Mouse (Mus musculus) embryo, embryonic 11.5 days (tissue): ENCODE measurements around the gene 2510002D24Rik.

Experiments
- DNase-seq: peaks from one replicate; pipeline ENCODE4 v3.0.0-alpha.2; 2012; ENCODE audit warnings: low read depth, low spot score

Gene 2510002D24Rik

DNA sequence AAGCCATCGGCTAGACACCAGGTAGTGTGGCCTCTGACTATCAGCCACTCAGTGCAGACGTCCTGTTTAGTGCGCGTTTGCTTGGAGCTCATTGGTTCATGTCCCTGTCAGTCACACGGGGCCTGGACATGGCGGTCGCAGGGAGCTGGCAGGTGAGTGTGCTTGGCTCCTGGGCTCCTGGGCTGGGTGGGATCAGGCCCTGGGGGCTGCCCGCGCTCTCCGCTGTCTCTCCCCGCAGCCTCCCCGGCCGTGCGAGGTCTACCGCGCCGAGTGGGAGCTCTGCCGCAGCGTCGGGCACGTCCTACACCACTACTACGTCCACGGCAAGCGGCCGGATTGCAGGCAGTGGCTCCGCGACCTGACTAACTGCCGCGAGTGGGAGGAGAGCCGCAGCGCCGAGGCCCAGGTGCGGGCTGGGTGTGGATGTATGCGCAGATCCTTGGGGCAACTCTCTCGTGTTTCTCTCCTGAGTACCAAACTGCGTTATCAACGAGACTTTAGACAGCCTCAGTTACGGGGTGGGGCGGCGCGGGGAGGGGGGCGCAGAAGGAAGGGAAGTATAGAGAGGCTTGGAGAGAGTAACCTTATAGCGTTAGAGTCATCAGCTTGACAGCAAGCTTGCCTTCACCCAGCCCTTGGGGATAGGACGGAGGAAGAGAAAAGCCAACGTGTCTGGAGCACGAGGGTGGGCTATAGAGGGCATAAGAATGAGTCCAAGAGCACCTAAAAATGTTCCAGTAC, at the start of gene 2510002D24Rik, which contains the start of gene Gm28539:
2510002D24Rik (plus strand) TSS at position 111 of the 741 bp plus-strand sequence.
Gm28539 (plus strand) TSS at position 117 of the 741 bp plus-strand sequence.
- peak; percentile 83 for DNase-seq

DNA sequence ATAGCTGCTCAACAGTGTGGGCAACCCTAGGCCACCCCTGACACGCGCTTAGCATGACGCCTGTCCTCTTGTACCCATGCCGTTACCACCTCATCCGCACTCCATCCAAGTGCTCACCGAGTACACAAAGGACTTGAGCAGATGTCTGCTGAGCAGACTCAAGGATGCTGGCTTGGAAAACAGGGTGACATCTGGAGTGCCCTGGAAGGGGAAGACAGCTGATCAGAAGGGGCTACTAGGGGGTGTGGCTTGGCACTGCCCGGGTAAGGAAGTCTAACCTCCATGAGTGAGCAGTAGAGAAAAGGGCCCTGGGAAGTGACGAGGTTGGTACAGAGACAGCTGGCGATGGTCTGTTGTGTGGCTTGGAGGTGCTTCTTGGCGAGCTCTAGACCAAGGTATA, 49.7 kb upstream of the 2510002D24Rik start:
- DNase-seq = no peak

DNA sequence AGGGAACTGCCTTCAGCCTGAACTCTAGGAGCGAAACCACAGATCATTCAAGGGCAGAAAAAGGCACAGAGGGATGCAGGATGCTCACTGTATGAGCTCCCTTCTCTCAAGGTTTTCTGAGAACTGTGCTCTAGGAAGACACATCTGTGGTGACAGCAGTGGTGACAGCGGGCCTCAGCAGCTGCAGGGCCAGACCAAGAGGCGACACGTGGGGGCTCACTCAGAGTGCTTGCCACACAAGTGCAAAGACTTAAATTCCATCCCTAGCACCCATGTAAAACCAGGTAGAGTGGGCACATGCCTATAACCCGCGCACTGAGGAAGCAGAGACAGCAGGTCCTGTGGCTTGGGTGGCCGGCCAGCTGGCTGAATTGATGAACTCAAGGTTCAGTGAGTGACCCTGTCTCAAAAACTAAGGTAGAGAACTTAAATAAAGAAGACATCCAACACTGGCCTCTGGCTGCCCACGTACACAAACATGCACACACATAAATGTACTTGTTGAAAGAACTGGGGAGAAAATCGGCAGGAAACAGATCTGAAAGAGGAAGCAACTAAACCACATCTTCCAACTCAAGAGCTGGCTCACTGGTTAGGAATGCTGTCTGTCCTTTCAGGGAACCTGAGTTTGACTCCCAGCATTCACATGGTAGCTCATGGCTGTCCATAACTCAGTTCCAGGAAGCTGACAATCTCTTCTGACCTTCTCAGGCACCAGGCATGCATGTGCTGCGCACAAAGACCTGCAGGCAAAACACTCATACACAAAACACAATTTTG, 47.6 kb upstream of the 2510002D24Rik start:
- DNase-seq = no peak

DNA sequence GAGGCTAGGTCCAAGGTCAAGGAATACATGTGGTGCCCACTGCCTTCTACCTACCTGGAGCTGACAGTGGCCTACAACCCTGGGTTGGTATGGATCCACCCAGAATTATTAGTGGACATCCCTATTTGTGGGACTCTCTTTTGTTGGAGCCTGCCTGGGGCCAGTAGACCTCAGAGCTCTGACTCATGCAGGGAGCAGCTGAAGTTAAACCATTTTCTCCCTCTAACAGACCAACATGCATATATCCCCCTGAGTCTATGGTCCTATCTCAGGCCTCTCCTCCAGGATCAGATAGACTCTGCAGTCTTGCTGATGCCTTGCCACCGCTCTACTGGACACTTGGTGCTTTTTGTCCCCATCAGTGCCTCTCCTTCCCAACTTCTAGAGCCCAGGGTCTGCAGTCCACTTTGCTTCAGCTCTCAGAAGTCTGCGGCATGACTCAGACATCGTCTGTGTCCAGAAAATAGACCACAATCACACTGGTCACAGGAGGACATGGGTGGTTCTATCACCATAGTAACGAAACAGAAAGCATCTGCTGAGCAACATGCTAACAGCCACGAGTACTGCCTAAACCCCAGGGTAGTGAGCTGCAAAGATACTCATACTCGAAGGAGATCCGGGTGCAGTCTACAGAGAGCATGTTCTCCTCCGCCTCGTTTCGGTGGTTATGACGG, 41.0 kb upstream of the 2510002D24Rik start:
- DNase-seq = no peak

DNA sequence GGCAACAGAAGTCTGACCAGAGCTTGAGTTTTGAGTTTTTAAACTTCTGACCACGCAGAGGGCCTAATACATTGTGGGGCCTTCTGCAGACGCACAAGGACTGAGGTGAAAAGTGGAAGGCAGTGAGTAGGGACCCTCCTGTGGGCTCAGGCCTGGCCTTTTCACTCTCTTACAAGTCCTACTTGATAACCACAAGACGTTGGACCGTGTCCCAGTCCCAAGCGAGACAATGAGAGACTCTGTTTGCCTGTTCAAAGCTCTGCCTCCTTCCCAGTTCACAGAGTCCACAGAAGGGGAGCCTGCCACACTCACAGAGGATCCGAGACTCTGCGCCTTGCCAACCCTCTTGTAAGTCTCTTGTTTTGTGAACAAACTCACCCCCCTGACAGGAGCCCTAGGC, 39.7 kb upstream of the 2510002D24Rik start:
- DNase-seq = no peak

DNA sequence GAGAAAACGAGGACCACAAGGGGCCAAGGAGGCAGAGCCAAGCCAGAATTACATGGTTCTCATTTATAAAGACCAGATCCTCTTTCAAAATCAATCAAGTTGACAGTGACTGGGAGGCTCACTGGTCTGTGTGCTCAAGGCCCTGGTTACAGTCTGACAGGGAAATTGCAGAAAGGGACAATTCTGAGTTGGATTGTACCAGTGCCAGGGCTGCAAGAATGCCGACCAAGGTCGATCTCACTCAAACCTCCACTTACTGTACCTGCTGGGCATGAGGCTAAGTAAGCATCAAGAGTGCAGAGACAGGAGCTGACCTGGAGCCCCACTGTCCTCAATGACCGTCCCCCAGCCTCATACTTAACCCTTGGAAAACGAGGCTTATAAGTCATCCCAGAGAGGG, 38.2 kb upstream of the 2510002D24Rik start:
- DNase-seq = no peak

DNA sequence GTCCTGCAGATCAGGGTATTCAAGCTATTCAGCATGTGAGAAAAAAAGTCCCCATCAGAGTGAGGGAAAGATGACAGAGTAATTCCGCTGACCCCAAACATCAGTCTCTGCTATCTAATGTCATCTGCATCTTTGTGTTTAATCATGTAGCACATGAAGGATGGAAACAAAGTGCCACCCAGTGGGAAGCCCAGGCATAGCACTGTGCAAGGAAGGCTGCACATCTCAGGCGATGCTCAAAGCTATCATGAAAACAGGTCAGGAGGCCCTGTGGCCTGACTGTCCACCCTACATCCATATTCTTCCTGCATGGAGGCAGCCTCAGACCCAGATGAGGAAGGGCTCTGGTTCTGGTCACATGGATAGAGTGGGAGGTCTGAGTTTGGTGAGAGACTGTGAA, 37.5 kb upstream of the 2510002D24Rik start:
- DNase-seq = no peak

DNA sequence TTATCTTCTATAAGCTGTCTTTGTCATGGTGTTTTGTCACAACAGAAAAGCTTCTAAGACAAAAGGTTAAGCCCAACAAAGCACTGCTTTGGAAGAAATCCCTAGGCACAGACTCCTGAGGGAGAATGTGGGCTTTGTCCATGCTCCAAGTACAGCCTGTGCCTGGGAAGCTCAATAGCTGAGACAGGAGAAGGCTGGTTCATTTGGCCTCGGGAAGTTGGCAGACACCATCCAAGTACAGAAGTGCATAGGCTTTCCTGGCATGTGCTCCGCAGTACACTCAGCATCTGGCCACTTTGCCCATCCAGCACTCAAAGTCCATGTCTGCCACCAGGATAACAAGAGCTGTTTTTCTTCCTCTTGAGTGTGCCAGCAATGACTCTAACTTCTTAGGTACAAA, 30.6 kb upstream of the 2510002D24Rik start:
- DNase-seq = no peak

DNA sequence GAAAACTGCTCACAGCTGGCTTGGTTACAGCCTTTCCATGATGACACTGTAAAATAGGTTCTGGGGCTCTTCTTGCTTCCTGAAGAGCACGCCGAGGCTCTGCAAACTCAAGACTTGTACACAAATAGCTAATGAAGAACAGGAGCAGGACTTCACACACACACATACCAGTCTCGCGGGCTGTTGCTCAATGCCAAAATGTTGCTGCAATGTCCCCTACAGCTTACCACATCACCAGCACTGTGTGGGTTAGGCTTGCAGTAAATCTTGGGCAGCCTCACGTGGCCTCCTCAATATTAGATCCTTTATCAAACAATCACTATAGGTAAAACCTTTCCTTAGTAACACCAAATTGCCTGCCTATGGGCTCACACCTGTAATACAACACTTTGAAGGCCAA, 27.4 kb upstream of the 2510002D24Rik start:
- no peak for DNase-seq

DNA sequence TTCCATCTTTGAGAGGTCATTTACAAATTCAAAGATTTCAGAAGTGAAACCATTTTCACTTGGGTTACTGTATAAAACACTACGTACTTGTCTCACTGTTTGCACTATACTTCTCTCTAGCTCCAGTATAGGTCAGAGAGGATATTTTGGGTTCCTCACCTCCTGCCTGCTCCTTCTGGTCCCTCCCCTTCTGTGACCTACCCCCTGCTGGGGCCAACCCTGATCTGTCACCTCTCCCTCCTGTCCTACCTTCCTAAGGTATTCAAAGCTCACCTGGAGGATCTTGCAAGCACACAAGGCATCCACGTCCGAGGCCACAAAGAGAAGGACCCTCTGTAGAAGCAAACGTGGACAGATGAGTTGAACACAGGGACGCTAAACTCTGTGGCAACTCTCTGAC, 25.3 kb upstream of the 2510002D24Rik start:
- DNase-seq = no peak

DNA sequence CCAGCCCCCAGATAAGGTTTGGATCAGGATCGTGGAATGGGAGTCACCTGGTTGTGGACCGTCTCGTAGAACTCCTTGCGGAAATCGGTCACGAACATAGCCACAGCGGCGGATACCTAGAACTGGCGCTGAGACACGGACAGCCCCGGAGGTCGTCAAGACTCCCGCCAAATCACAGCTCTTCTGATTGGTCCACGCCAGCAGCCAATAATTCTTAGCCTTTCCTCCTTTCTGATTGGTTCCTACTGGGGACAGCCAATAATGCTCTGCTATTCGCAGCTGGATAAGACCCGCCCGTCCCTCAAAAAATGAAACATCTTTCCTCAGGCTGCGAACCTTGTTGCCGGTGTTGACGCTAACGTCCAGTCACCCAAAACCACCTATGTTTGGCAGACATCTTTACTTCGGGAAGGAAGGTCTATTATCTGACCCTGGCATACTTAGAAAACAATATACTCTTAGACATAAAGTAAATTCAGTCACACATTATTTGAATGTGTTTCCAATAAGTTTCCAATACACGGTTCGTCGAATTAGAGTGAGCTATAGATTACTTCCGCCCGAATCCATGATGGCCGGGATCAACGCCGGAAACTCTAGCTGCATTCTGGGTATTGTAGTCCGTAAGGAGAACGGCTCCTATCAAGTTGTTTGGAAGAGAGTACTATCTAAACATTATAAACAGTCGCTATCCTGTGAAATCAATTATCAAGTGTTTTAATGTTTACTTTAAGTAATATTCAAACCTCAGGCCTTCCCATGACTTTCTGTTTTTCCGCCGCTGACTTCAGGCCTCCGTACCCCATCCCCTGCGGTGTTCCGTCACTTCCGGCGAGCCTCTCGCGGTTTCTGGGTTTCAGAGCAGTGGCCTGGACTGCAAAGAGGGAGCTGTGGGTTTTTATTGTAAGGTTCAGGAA, 24.7 kb upstream of the 2510002D24Rik start, which contains the start of the genes Ufd1 and Cdc45:
Ufd1 (plus strand) TSS at position 312 of the 917 bp plus-strand sequence.
Cdc45 (minus strand) TSS at position 520 of the 917 bp plus-strand sequence.
- peak; percentile 86 for DNase-seq

DNA sequence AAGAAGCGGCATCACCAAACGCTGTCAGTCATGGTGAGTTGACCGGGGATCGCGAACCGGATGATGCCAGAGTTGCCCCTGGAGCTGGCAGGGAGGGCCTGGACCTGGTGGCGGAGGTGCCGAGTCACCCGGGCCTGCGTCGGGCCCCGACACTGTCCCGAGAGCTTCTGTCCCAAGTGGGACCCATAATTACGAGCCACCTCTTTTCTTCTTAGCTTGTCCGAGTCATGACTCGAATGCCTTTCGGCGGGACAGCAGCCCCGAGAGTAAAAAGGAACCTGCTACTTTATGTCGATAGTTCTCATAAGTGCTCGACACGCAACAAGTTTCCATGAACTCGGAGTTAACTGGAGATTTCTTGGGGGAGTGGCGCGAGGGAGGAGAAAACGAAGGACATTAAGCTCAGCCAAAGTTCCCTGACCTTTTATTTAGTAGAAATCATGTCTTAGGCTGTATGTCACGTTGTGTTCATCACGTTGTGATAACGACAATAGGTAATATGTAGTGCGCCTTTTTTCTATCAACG, 23.9 kb upstream of the 2510002D24Rik start:
- no peak for DNase-seq

DNA sequence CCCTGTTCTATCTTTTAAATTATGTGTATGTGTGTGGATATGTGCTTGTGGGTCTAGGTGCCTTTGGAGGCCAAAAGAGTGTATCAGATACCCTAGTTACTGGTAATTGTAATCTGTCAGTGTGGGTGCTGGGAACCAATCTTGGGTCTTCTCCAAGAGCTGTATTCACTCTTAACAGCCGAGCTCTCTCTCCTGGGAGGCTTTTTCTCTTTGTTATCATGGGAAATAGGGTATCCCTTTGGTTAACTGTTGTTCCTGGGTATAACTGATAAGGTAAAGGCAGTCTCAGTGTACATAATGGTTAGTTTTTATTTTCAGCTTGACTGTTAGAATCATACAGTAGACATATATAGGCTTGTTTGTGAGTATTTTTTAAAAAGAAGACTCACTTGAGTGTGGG, 14.0 kb upstream of the 2510002D24Rik start:
- DNase-seq = no peak

DNA sequence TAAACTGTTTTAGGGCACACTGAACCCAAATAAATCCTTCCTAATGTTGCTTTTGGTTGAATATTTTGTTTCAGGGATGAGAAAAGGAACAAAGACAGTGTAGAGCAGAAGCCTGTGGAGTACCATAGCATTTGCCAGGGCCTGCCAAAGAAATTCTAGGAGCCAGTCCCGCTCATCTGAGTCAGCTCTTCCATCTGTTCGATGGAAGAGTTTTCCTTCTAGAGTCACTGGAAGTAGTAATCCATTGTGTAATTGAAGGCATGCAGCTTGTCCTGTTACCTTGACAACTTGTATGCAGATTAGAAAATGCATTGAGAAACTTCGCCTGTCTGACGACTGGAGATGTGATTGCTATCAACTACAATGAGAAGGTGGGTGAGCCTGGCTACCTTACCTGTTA, 13.5 kb upstream of the 2510002D24Rik start:
- no peak for DNase-seq

DNA sequence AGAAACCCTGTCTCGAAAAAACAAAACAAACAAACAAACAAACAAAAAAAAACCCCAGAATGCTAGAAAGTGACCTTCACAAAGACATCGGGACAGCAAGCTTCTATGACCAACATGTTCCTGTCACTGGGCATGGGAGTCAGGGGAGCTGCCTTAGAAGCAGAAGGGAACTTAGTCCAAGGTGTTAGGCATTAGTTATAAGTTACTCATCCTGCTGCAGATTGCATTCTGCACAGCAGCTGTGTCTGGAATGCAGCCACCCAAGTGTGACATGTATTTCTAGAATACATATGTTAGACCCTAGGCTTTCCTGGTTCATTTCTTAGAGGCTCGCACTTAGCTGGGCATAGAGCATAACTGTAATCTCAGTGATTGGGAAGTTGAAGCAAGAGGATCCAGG, 7.7 kb upstream of the 2510002D24Rik start:
- DNase-seq = no peak

DNA sequence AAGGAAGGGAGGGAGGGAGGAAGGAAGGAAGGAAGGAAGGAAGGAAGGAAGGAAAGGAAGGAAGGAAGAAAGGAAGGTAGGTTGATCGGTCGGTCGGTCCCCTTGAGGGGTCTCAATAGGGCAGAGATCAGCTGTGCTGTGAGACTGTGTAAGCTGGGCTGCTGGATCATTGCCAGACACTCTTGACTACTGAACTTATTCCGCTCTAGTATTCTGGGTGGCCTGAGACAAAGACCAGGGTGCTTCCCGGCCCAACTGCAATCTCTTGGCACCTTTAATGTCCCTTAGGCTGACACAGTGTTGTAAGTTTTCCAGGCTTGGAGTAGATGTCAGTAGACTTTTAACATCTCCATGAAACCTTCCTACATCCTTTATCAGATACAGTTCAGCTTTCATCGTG, 7.3 kb upstream of the 2510002D24Rik start:
- no peak for DNase-seq

DNA sequence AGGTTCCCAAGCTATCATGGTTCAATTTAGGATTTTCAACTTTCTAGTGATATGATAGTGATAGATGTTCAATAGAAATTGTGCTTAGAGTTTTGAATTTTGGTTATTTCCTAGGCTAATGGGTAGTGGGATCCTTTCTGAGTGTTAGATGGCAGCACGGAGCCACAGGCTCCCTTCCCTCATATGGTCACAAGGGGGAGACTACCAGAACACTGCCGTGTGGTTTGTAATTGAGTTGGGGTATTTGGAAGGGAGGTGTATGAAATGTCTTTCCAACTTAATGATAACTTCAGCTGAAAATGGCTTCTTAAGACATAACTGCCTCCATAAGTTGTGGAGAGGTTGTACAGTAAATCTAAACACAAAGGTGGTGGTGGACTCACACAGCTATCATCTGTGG, 2.9 kb upstream of the 2510002D24Rik start:
- DNase-seq = no peak

DNA sequence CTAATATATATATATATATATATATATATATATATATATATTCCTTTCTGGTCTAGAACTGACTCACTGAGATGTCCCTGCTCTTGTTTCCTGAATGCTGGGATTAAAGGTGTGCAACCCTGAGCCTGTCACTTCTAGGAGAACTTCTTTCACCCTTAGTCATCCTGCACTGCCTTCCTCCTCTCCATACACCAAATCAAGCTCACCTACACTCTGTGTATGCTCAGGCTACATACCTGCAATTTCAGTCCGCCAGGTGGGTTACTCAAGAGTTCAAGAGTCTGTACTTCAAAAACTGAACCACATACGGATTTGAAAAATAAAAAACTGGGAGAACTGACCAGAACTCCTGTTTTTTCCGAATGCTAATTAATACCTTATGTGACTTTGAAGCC, 308 bp upstream of the 2510002D24Rik start:
- DNase-seq = no peak

DNA sequence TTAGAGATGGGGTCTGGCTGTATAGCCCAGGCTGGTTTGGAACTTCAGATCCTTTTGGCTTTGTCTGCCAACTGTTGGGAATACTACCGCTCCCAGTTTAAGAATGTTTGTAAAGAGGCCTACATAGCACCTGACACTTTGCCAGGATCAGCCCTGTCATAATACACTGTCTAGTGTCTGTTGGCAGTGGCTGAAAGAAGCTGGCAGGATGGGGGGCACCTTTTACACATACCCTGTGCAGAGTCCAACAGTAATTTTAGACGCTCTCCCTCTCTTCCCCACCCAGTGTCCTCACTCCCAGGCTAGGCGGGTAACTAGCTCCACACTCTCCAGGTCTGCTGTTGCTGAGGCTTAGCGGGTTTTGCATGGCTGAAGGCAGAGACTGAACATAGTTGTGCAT, 2.0 kb downstream of the 2510002D24Rik start:
- no peak for DNase-seq

DNA sequence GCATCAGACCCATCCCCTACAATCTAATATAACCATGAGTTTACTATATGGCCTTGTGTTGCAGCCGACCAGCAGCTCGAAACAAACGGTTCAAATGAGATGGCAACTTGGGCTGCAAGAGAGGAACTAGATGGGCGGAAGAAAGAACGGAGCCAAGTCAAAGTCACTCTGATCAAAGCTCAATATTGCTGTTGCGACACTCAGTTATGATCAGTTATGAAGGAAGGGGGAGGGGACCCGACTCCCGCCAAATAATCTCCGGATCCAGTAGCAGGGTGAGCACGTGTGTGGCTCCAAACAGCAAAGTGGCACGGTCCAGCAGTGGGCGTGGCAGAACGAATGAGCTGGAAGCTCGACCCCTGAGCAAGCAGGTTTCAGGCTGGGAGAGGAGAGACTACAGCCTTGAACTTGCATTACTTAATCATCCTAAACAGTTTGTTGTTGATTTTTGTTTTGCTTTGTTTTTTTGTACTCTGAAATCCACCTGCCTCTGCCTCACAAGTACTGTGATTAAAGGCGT, 10.0 kb downstream of the 2510002D24Rik start:
- DNase-seq = no peak
